Mouse (Mus musculus): ENCODE data around the gene F11r. TPM values are rescaled to one million over a fixed set of nuclear protein-coding genes. Genes with fewer than 3 reads are reported as not detected.

Gene F11r
- total and polyA plus RNA-seq, 3 experiments: 0.31 to 1.8 TPM; not detected in 1

DNA sequence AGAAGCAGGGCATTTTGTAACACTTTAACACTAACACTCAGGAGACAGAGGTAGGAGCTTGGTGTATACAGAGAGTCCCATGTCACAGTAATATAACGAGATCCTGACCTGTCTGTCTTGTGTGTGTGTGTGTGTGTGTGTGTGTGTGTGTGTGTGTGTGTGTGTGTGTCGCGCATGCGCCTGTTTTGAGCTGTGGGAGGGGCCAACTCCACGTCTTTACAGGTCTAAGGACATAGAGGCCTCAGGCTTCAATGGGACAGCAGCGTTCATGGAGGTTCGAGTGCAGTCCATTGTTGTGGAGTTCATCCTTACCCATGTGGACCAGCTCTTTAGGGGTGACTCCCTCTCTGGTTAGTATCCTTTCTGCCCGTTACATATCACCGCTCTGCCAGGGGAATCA lies 34.3 kb upstream of the F11r start:
- Histone ChIP-seq H3K9me3 (replicated peaks; ENCODE audit: insufficient read depth, low read length) (no peaks in the 10 kb centered on the region), H3K9ac (ENCODE audit: control insufficient read depth, low read depth, low read length, poor library complexity, severe bottlenecking) (no peak overlapping the region), H3K27me3 (ENCODE audit: control insufficient read depth in 1 of 2, insufficient read depth in 2 of 2, low read length in 2 of 2) (no peaks in the 10 kb centered on the region), H3K27ac (ENCODE audit: control insufficient read depth, low read depth, low read length) (no peak overlapping the region), H3K4me3 (ENCODE audit: control insufficient read depth in 1 of 2, insufficient read depth in 1 of 2, low read depth in 2 of 2, low read length in 2 of 2) (no peak overlapping the region), H3K4me1 (ENCODE audit: control insufficient read depth in 1 of 2, insufficient read depth in 2 of 2, low read length in 2 of 2) (no peaks in the 10 kb centered on the region), H3K79me2 (ENCODE audit: control insufficient read depth, insufficient read depth, low read length, poor library complexity) (no peaks in the 10 kb centered on the region), H3K36me3 (ENCODE audit: control insufficient read depth in 1 of 2, insufficient read depth in 2 of 2, low read length in 2 of 2) (peaks cover 0 to 4% of the 10 kb centered on the region in 2 experiments; a peak in 1 of 4 replicates)
- TF ChIP-seq MXI1 (IDR thresholded peaks at IDR 0.05; ENCODE audit: low read depth, low read length) (no peak), GATA1 (IDR thresholded peaks at IDR 0.05; ENCODE audit: low read depth, low read length) (no peak), GABPA (IDR thresholded peaks at IDR 0.05; ENCODE audit: low read depth, low read length) (no peak), USF1 (IDR thresholded peaks at IDR 0.05; ENCODE audit: low read depth, low read length) (no peak), TAL1 (IDR thresholded peaks at IDR 0.05; ENCODE audit: low read length) (no peak), EP300 (IDR thresholded peaks at IDR 0.05; ENCODE audit: low read depth in 1 of 2, low read length in 2 of 2) (no peak), ELF1 (IDR thresholded peaks at IDR 0.05; ENCODE audit: low read depth, low read length) (no peak), BHLHE40 (IDR thresholded peaks at IDR 0.05; ENCODE audit: borderline replicate concordance, low read depth, low read length) (no peak), MAZ (IDR thresholded peaks at IDR 0.05; ENCODE audit: low read depth, low read length) (no peak), MAFK (IDR thresholded peaks at IDR 0.05; ENCODE audit: borderline replicate concordance, low read depth, low read length) (no peak), ZMIZ1 (IDR thresholded peaks at IDR 0.05; ENCODE audit: low read depth, low read length) (no peak), CHD1 (IDR thresholded peaks at IDR 0.05; ENCODE audit: low read depth, low read length) (no peak), HCFC1 (IDR thresholded peaks at IDR 0.05; ENCODE audit: low read depth, low read length) (no peak), TBP (IDR thresholded peaks at IDR 0.05; ENCODE audit: low read depth, low read length) (no peak), SMC3 (IDR thresholded peaks at IDR 0.05; ENCODE audit: low read depth, low read length) (no peak), ETS1 (IDR thresholded peaks at IDR 0.05; ENCODE audit: low read depth, low read length) (no peak), KAT2A (conservative IDR thresholded peaks at IDR 0.05; ENCODE audit: low read depth, low read length) (no peak), UBTF (IDR thresholded peaks at IDR 0.05; ENCODE audit: borderline replicate concordance, insufficient read depth, low read depth, low read length) (no peak), MAX (IDR thresholded peaks at IDR 0.05; ENCODE audit: low read length) (no peak)
- no peak for DNase-seq (ENCODE audit: low read depth, low spot score)

DNA sequence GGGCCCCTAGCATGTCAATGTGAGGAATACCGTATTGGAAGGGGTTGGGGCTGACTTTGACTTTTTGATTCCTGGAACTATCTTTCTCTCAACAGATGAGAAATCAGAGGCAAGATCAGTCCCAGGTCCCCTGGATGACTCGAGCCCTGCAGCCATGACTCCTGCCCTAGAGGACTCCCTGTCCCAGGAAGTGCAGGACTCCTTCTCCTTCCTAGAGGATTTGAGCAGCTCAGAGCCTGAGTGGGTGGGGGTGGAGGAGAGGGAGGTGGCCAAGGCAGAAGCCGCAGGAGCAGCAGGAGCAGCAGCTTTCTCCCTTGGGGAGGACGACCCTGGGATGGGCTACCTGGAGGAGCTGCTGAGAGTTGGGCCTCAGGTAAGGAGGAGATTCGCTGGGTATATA lies 30.1 kb upstream of the F11r start:
- Histone ChIP-seq H3K9me3 (replicated peaks; ENCODE audit: insufficient read depth, low read length) (no peaks in the 10 kb centered on the region), H3K36me3 (ENCODE audit: control insufficient read depth in 1 of 2, insufficient read depth in 2 of 2, low read length in 2 of 2) (peaks cover 2 to 5% of the 10 kb centered on the region in 2 experiments; a peak in 2 of 4 replicates), H3K4me3 (ENCODE audit: control insufficient read depth in 1 of 2, insufficient read depth in 1 of 2, low read depth in 2 of 2, low read length in 2 of 2) (no peak overlapping the region), H3K27ac (ENCODE audit: control insufficient read depth, low read depth, low read length) (no peak overlapping the region), H3K9ac (ENCODE audit: control insufficient read depth, low read depth, low read length, poor library complexity, severe bottlenecking) (no peak overlapping the region), H3K4me1 (ENCODE audit: control insufficient read depth in 1 of 2, insufficient read depth in 2 of 2, low read length in 2 of 2) (no peaks in the 10 kb centered on the region), H3K27me3 (ENCODE audit: control insufficient read depth in 1 of 2, insufficient read depth in 2 of 2, low read length in 2 of 2) (no peaks in the 10 kb centered on the region), H3K79me2 (ENCODE audit: control insufficient read depth, insufficient read depth, low read length, poor library complexity) (peaks cover 10% of the 10 kb centered on the region)
- no peak for DNase-seq (ENCODE audit: low read depth, low spot score)
- no peak for TF ChIP-seq TCF12 (IDR thresholded peaks at IDR 0.05; ENCODE audit: low read depth, low read length)

All from MEL (cell line).